Mouse (Mus musculus): ENCODE measurements at regions not wholly inside any gene's neighbourhood (a gene's known extent, or its start where the extent isn't known, plus 50 kb on each side); places are given as distances from the start of the nearest gene placed in this dataset.
A peak's percentile ranks its signal among the peaks of the same experiment; 100 is the strongest.

GRCm38 (mm10) chr6:109173015-109173414 is 344.6 kb downstream of the Edem1 start:
- no peak for TF ChIP-seq ZNF384 (IDR thresholded peaks at IDR 0.05; ENCODE audit: low read depth, low read length)
- no peak for TF ChIP-seq HCFC1 (IDR thresholded peaks at IDR 0.05; ENCODE audit: low read depth, low read length)
- no peak for TF ChIP-seq ZMIZ1 (IDR thresholded peaks at IDR 0.05; ENCODE audit: low read depth, low read length)
- in situ Hi-C loops (cut with MboI; ENCODE audit: low pct_ligation_motif_present, low pct_unique_long_range_greater_than_20kb, low sequenced_read_pairs), result loop anchor here (25.0 kb wide), 2 partner anchors 164 to 311 kb away; no protein-coding TSS in a partner anchor
- Histone ChIP-seq H3K27ac (ENCODE audit: insufficient read depth, low read depth) (no peak overlapping the region), H3K27me3 (replicated peaks) (no peaks in the 10 kb centered on the region), H3K4me1 (ENCODE audit: control insufficient read depth in 1 of 2, insufficient read depth in 2 of 2) (peaks cover 4 to 29% of the 10 kb centered on the region in 2 experiments), H3K4me2 (ENCODE audit: insufficient read depth, low read depth, poor library complexity, severe bottlenecking) (no peak overlapping the region), H3K9me3 (replicated peaks; ENCODE audit: low read length) (peaks cover 2% of the 10 kb centered on the region), H3K79me2 (replicated peaks; ENCODE audit: control insufficient read depth, extremely low read depth, insufficient read depth, poor library complexity, severe bottlenecking) (no peaks in the 10 kb centered on the region), H3K9ac (ENCODE audit: insufficient read depth, low read depth) (no peak overlapping the region), H3K36me3 (replicated peaks in 1 of 2; ENCODE audit: control insufficient read depth in 1 of 2, insufficient read depth in 1 of 2, low read length in 1 of 2) (no peaks in the 10 kb centered on the region), H3K4me3 (replicated peaks in 1 of 3; ENCODE audit: low read depth in 2 of 3, low read length in 2 of 3, poor library complexity in 1 of 3) (no peak overlapping the region)
- no peak for DNase-seq (ENCODE audit: extremely low read depth)
- dilution Hi-C loops (cut with MboI; ENCODE audit: extremely low pct_ligation_motif_present, extremely low pct_unique_long_range_greater_than_20kb, low sequenced_read_pairs), result no loop called here

- H3K36me3 ChIP-seq (replicated peaks in 1 of 2; ENCODE audit: control insufficient read depth in 1 of 2, insufficient read depth in 1 of 2, low read length in 1 of 2), result no peaks in the 10 kb centered on the region
- peaks cover 4 to 28% of the 10 kb centered on the region in 2 experiments for H3K4me1 ChIP-seq (ENCODE audit: control insufficient read depth in 1 of 2, insufficient read depth in 2 of 2)
- H3K9me3 ChIP-seq (replicated peaks; ENCODE audit: low read length), result peaks cover 2% of the 10 kb centered on the region
- no peak overlapping the region for H3K4me3 ChIP-seq (replicated peaks in 1 of 3; ENCODE audit: low read depth in 2 of 3, low read length in 2 of 3, poor library complexity in 1 of 3)
- dilution Hi-C loops (cut with MboI; ENCODE audit: extremely low pct_ligation_motif_present, extremely low pct_unique_long_range_greater_than_20kb, low sequenced_read_pairs), result no loop called here
- in situ Hi-C loops (cut with MboI; ENCODE audit: low pct_ligation_motif_present, low pct_unique_long_range_greater_than_20kb, low sequenced_read_pairs), result no loop called here
- H3K27ac ChIP-seq (ENCODE audit: insufficient read depth, low read depth), result no peak overlapping the region
- no peaks in the 10 kb centered on the region for H3K79me2 ChIP-seq (replicated peaks; ENCODE audit: control insufficient read depth, extremely low read depth, insufficient read depth, poor library complexity, severe bottlenecking)
- H3K4me2 ChIP-seq (ENCODE audit: insufficient read depth, low read depth, poor library complexity, severe bottlenecking), result no peak overlapping the region
- peak; percentile 41 for DNase-seq (ENCODE audit: extremely low read depth)
- TF ChIP-seq SMC3 (IDR thresholded peaks at IDR 0.05; ENCODE audit: low read depth, low read length), result no peak
- no peak for TF ChIP-seq IRF4 (IDR thresholded peaks at IDR 0.05; ENCODE audit: low read depth, low read length)
- no peak for TF ChIP-seq ELF1 (IDR thresholded peaks at IDR 0.05; ENCODE audit: low read depth, low read length)
- TF ChIP-seq ETS1 (conservative IDR thresholded peaks at IDR 0.05; ENCODE audit: low read depth, low read length), result peak; percentile 45; the same call in 1 of the 2 replicates
- no peak for TF ChIP-seq POLR2A (IDR thresholded peaks at IDR 0.05; ENCODE audit: low read depth, low read length)
- TF ChIP-seq PAX5 (IDR thresholded peaks at IDR 0.05; ENCODE audit: low read length), result no peak
- TF ChIP-seq MEF2A (IDR thresholded peaks at IDR 0.05; ENCODE audit: borderline replicate concordance, low read depth, low read length), result no peak
- no peak for TF ChIP-seq CHD1 (IDR thresholded peaks at IDR 0.05; ENCODE audit: low read depth, low read length)
- 0 out of 2 replicates have a peak, but pooled peaks have one; percentile 28 for TF ChIP-seq BHLHE40 (IDR thresholded peaks at IDR 0.05; ENCODE audit: low read depth, low read length)
- TF ChIP-seq MYC (IDR thresholded peaks at IDR 0.05; ENCODE audit: low read depth, low read length), result no peak
- no peak for TF ChIP-seq UBTF (IDR thresholded peaks at IDR 0.05; ENCODE audit: low read depth, low read length)
- TF ChIP-seq CTCF (conservative IDR thresholded peaks at IDR 0.05 in 1 of 2, IDR thresholded peaks at IDR 0.05 in 1 of 2; ENCODE audit: low read depth in 2 of 2, low read length in 2 of 2), result no peak
- peak; percentile 55 for TF ChIP-seq EP300 (IDR thresholded peaks at IDR 0.05; ENCODE audit: low read length)
- TF ChIP-seq USF1 (IDR thresholded peaks at IDR 0.05; ENCODE audit: low read depth, low read length), result no peak
- no peak for TF ChIP-seq HCFC1 (IDR thresholded peaks at IDR 0.05; ENCODE audit: low read depth, low read length)
- no peak for TF ChIP-seq ZC3H11A (IDR thresholded peaks at IDR 0.05; ENCODE audit: low read depth, low read length)
- no peak for TF ChIP-seq CHD2 (IDR thresholded peaks at IDR 0.05; ENCODE audit: low read length)
- no peak for TF ChIP-seq KAT2A (IDR thresholded peaks at IDR 0.05; ENCODE audit: insufficient replicate concordance, low read length)
- TF ChIP-seq USF2 (conservative IDR thresholded peaks at IDR 0.05; ENCODE audit: low read depth, low read length), result no peak
- TF ChIP-seq ZNF384 (IDR thresholded peaks at IDR 0.05; ENCODE audit: low read depth, low read length), result no peak
- no peak for TF ChIP-seq RCOR1 (conservative IDR thresholded peaks at IDR 0.05; ENCODE audit: low read depth, low read length)
- TF ChIP-seq MAFK (IDR thresholded peaks at IDR 0.05; ENCODE audit: insufficient replicate concordance, low read length), result no peak
- no peak for TF ChIP-seq GABPA (IDR thresholded peaks at IDR 0.05; ENCODE audit: insufficient replicate concordance, low read depth, low read length)
- no peak for TF ChIP-seq MXI1 (IDR thresholded peaks at IDR 0.05; ENCODE audit: low read depth, low read length)
- no peak for TF ChIP-seq NRF1 (IDR thresholded peaks at IDR 0.05; ENCODE audit: low read depth, low read length)
- no peak for TF ChIP-seq ZMIZ1 (IDR thresholded peaks at IDR 0.05; ENCODE audit: low read depth, low read length)
- no peak for TF ChIP-seq NELFE (IDR thresholded peaks at IDR 0.05; ENCODE audit: low read depth, low read length)
- no peak for TF ChIP-seq MAX (IDR thresholded peaks at IDR 0.05; ENCODE audit: low read length)
- no peak for TF ChIP-seq POLR2AphosphoS2 (IDR thresholded peaks at IDR 0.05; ENCODE audit: low read depth, low read length)
- no peak for TF ChIP-seq ZKSCAN1 (IDR thresholded peaks at IDR 0.05; ENCODE audit: borderline replicate concordance, low read depth, low read length)
- no peak for TF ChIP-seq RAD21 (IDR thresholded peaks at IDR 0.05; ENCODE audit: low read depth, low read length)
- TF ChIP-seq JUN (IDR thresholded peaks at IDR 0.05; ENCODE audit: insufficient read depth, low read depth, low read length), result 0 out of 2 replicates have a peak, but pooled peaks have one; percentile 6
- no peak for TF ChIP-seq MAZ (IDR thresholded peaks at IDR 0.05; ENCODE audit: low read depth, low read length)
- TF ChIP-seq E2F4 (IDR thresholded peaks at IDR 0.05; ENCODE audit: insufficient replicate concordance, low read depth, low read length), result no peak
- H3K27me3 ChIP-seq (replicated peaks), result no peaks in the 10 kb centered on the region
- H3K9ac ChIP-seq (ENCODE audit: insufficient read depth, low read depth), result no peak overlapping the region
Measured at GRCm38 (mm10) chr6:109176876-109177275, 348.4 kb downstream of the Edem1 start.
